Mouse (Mus musculus) midbrain, embryonic 12.5 days (tissue): ENCODE data around the gene Kctd2. TPM values are rescaled to one million over a fixed set of nuclear protein-coding genes. Genes with fewer than 3 reads are reported as not detected.
"Not testable (repeated sequence)": the region's sequence is repeated elsewhere in the genome, so short reads cannot be mapped to it uniquely, and the experiment has no call there.

Source experiments
- ATAC-seq: fragments of 200-750 bp; cut with Nextera tagmentation; 2 replicates; pipeline ENCODE4 v1.8.0; 2017; ENCODE audit warnings: low read depth, moderate TSS enrichment, moderate library complexity; ENCODE audit not compliant: low FRiP score
- H3K27ac ChIP-seq: fragments of 300-500 bp; sonication (generic); replicated peaks from 2 replicates; pipeline ENCODE4 v1.5.1; 2016; ENCODE audit warnings: mild to moderate bottlenecking
- H3K27me3 ChIP-seq: fragments of 300-500 bp; sonication (generic); 2 replicates; pipeline ENCODE4 v1.6.1; 2016; ENCODE audit warnings: mild to moderate bottlenecking
- H3K36me3 ChIP-seq: fragments of 300-500 bp; sonication (generic); 2 replicates; pipeline ENCODE4 v1.6.1; 2016
- H3K4me1 ChIP-seq: fragments of 300-500 bp; sonication (generic); 2 replicates; pipeline ENCODE4 v1.6.1; 2016
- H3K4me2 ChIP-seq: fragments of 300-500 bp; sonication (generic); replicated peaks from 2 replicates; pipeline ENCODE4 v1.6.1; 2016; ENCODE audit warnings: mild to moderate bottlenecking, moderate library complexity
- H3K4me3 ChIP-seq: fragments of 300-500 bp; sonication (generic); 2 replicates; pipeline ENCODE4 v1.5.1; 2016; ENCODE audit warnings: mild to moderate bottlenecking
- H3K9ac ChIP-seq: fragments of 300-500 bp; sonication (generic); replicated peaks from 2 replicates; pipeline ENCODE4 v1.6.1; 2016; ENCODE audit warnings: mild to moderate bottlenecking, moderate library complexity
- H3K9me3 ChIP-seq: fragments of 300-500 bp; sonication (generic); 2 replicates; pipeline ENCODE4 v1.6.1; 2016; ENCODE audit warnings: mild to moderate bottlenecking
- WGBS: fragments of 180-500 bp; shearing (Covaris S2); methylation state at CpG from one replicate; pipeline ENCODE4 v1.1.7; 2016; 5-methylcytosine and 5-hydroxymethylcytosine counted together
- polyA plus RNA-seq: library from polyadenylated mRNA; unstranded; fragments of >200 nt; fragmentation: Nextera tagmentation; extraction: Ambion mirVana; gene quantifications from 2 replicates; pipeline ENCODE4 v1.2.1, GENCODE M21; 2016

The Kctd2 gene
- polyA plus RNA-seq, 1 experiment from 2014 or later = 32.0 TPM

DNA sequence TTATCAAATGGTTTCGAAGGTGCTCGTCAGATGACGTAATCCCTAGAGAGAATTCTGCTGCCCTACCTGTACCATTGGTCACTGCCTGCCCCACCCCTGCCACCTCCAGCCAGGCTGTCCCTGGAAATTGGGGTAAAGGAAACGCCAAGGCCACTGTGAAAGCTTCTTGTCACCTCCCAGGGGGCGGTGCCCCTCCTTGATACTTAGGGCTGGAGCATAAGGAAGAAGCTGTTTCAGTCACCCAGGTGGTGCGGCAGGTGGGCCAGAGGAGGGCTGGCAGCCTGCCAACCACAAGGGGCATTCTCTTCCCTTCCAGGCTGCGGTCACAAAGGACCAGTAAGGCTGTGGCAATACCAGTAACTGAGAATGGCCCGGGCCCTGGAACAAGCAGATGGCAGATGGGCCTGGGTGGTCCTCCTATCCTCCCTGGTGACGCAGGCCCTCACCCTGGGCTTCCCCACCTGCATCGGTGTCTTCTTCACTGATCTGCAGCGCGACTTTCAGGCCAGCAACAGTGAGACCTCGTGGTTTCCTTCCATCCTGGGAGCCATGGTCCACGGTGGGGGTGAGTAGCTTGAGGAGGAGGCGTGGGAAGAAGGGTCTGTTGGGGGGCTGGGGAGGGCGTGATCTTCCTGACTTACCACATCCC, 42.4 kb downstream of the Kctd2 start, which contains the start of gene Slc16a5:
Gene Slc16a5, plus strand, starts transcription at position 232 of the 649 bp plus-strand sequence.
- Histone ChIP-seq H3K4me3 (no peak within 1 kb of the TSS), H3K27me3 (no peaks in the 10 kb centered on the region; the same call in 1 of the 2 replicates), H3K4me1 (no peaks in the 10 kb centered on the region; the same call in 1 of the 2 replicates), H3K9me3 (no peaks in the 10 kb centered on the region), H3K9ac (no peak within 1 kb of the TSS), H3K36me3 (no peaks in the 10 kb centered on the region), H3K4me2 (no peak within 1 kb of the TSS), H3K27ac (no peak within 1 kb of the TSS)
- ATAC-seq = no peak
- 82% methylated on average over 16 of the region's 16 CpGs for WGBS

GRCm38 (mm10) chr11:115463397-115463796, 43.5 kb downstream of the Kctd2 start:
- no peak overlapping the region for H3K4me3 ChIP-seq
- H3K36me3 ChIP-seq = no peaks in the 10 kb centered on the region
- no peak overlapping the region for H3K27ac ChIP-seq
- H3K4me1 ChIP-seq = no peaks in the 10 kb centered on the region; the same call in 1 of the 2 replicates
- no peak overlapping the region for H3K4me2 ChIP-seq
- no peak overlapping the region for H3K9ac ChIP-seq
- ATAC-seq = no peak
- no peaks in the 10 kb centered on the region; the same call in 1 of the 2 replicates for H3K27me3 ChIP-seq
- H3K9me3 ChIP-seq = no peaks in the 10 kb centered on the region
- WGBS = 77% methylated on average over 11 of the region's 11 CpGs

DNA sequence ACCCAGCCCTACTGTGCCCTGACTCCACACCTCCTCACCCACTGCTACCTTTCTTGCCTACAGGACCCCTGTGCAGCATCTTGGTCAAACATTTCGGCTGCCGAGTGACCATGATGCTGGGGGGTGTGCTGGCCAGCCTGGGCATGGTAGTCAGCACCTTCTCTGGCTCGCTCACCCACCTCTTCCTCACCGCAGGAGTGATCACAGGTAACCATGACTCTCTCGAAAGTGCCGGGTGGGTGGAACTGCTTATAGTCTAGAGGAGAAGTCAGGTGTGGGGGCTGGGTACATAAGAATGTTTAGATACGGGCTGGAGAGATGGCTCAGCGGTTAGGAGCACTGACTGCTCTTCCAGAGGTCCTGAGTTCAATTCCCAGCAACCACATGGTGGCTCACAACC, 44.9 kb downstream of the Kctd2 start:
- Histone ChIP-seq H3K4me2 (no peak overlapping the region), H3K27me3 (no peaks in the 10 kb centered on the region; the same call in 1 of the 2 replicates), H3K4me1 (no peaks in the 10 kb centered on the region; the same call in 1 of the 2 replicates), H3K4me3 (no peak overlapping the region), H3K36me3 (no peaks in the 10 kb centered on the region), H3K9me3 (no peaks in the 10 kb centered on the region), H3K9ac (no peak overlapping the region), H3K27ac (no peak overlapping the region)
- 88% methylated on average over 8 of the region's 8 CpGs for WGBS
- no peak for ATAC-seq

DNA sequence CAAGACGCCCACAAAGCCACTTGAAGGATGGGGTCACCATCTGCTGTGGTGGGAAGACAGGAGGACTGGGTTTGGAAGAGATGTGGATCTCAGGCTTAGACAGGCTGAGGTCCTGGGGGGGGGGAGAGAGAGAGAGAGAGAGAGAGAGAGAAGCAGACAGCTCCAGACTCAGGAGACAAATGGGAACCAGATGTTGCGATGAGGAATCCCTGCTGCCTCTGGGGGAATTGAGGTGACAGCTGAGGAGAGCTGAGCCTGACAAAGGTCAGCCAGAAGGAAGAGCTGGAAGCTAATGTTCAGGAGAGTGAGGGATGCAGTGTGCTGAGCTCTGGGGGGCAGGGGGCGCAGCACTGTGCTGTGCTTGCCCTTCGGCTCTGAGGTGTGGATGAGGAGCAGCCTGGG, 47.3 kb downstream of the Kctd2 start:
- Histone ChIP-seq H3K4me3 (no peak overlapping the region), H3K9me3 (no peaks in the 10 kb centered on the region), H3K9ac (0 out of 2 replicates have a peak overlapping the region, but pooled peaks have one; percentile 34), H3K4me1 (no peaks in the 10 kb centered on the region; the same call in 1 of the 2 replicates), H3K27ac (no peak overlapping the region), H3K4me2 (no peak overlapping the region), H3K36me3 (no peaks in the 10 kb centered on the region), H3K27me3 (no peaks in the 10 kb centered on the region; the same call in 1 of the 2 replicates)
- WGBS = 55% methylated on average over 4 of the region's 4 CpGs
- ATAC-seq = no peak

DNA sequence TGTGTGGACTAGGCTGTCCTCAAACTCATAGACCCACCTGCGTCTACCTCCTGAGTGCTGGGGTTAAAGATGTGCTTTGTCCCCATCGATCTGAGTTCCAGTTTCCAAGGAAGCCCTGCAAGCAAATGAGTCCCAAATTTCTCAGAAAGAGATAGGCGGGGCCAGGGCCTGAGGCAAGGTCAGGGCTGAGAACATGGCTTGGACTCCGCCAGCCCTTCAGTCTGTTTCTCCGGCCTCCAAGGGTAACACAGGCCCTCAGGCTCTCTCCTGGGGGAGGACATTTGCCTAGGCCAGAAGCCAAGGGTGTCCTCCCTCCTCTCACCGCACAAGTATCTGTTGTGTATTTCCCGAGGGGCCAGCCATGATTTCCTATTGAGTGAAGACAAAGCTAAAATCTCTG, 52.3 kb downstream of the Kctd2 start:
- no peak overlapping the region for H3K4me3 ChIP-seq
- no peaks in the 10 kb centered on the region for H3K36me3 ChIP-seq
- H3K27me3 ChIP-seq = no peaks in the 10 kb centered on the region
- 86% methylated on average over 7 of the region's 7 CpGs for WGBS
- no peaks in the 10 kb centered on the region for H3K9me3 ChIP-seq
- H3K4me1 ChIP-seq = peaks cover 27% of the 10 kb centered on the region
- no peak overlapping the region for H3K27ac ChIP-seq
- no peak for ATAC-seq
- no peak overlapping the region for H3K4me2 ChIP-seq
- H3K9ac ChIP-seq = no peak overlapping the region

DNA sequence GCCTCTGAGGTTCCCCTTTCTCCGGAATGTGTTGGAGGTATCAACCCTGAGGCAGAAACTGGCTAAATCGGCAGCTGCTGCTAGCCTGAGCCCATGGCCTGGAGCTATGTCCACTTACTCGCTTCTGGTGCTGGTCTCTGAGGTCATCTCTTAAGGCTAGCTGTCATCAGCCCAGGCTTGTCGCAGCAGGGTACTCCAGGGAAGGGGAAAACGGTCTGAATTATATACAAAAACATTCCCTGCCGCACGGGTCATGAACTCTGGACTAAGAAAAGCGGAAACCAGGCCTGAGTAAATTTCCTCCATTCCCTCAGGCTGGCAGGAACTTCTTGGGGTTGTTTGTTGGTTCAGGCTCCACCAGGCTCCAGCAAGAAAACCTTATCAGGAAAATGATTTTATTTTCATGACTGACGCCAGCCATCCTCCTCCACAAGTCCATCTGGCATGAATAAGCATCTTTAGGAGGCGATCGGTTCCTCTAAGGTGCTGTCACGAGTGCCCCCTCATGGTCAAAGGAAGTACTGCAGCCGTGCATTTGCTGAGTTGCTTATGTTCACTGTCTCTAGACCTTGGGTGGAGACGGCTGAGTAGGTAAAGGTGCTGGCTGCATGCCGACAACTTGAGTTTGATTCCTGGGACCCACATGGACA, 53.8 kb downstream of the Kctd2 start:
- Histone ChIP-seq H3K4me1 (peaks cover 27% of the 10 kb centered on the region), H3K4me3 (no peak overlapping the region), H3K27ac (peak overlapping the region; percentile 27; the same call in 1 of the 2 replicates), H3K4me2 (0 out of 2 replicates have a peak overlapping the region, but pooled peaks have one; percentile 9), H3K36me3 (no peaks in the 10 kb centered on the region), H3K9me3 (no peaks in the 10 kb centered on the region), H3K27me3 (no peaks in the 10 kb centered on the region), H3K9ac (0 out of 2 replicates have a peak overlapping the region, but pooled peaks have one; percentile 12)
- no peak; the same call in 1 of the 2 replicates for ATAC-seq
- WGBS = 22% methylated on average over 15 of the region's 15 CpGs

DNA sequence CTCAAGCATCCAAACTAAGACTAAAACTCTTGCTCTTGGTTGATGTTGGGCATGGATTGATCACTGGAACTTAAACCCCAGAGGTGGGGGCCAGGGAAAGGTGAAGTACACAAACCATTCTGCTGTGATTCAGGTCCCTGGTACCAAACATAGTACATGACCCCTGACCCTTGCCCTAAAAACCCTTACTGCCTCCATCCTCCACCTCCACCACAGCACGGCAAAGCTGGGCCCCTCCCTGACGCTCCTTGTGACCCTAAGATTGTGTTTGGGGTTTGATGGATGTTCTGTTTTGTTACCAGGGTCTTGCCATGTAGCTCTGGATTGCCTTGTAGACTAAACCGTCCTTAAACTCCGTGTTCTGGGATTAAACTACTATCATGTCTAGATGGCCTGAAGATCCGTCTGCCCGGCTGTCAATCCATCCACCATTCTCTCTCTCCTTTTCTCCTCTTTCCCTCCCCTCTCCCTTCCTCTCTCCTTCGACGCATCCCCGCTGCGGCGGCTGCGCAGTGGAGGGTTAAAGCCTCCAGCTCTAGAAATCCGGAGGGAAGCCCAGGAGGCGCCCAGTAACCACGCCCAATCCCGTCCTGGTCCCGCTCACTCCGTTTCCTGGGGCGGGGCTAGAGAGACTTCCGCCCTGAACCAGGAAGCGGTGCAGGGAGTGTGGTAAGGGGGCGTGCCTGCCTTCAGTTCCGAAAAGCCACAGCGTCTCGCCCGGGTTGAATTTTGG, 55.3 kb downstream of the Kctd2 start, which contains the start of gene Armc7:
Gene Armc7, plus strand, starts transcription at position 643 of the 733 bp plus-strand sequence.
- 2% methylated on average over 26 of the region's 26 CpGs for WGBS
- H3K9me3 ChIP-seq = no peaks in the 10 kb centered on the region
- H3K36me3 ChIP-seq = no peaks in the 10 kb centered on the region; the same call in 1 of the 2 replicates
- H3K4me3 ChIP-seq = peak within 1 kb of the TSS; percentile 85
- H3K4me2 ChIP-seq = peak within 1 kb of the TSS; percentile 99
- ATAC-seq = peak; percentile 97
- no peaks in the 10 kb centered on the region for H3K27me3 ChIP-seq
- peak within 1 kb of the TSS; percentile 75 for H3K27ac ChIP-seq
- peak within 1 kb of the TSS; percentile 82 for H3K9ac ChIP-seq
- peaks cover 27% of the 10 kb centered on the region for H3K4me1 ChIP-seq

GRCm38 (mm10) chr11:115475758-115476237, 55.9 kb downstream of the Kctd2 start:
- 6% methylated on average over 28 of the region's 28 CpGs for WGBS
- H3K4me3 ChIP-seq = peak overlapping the region; percentile 85
- H3K9ac ChIP-seq = peak overlapping the region; percentile 82
- H3K36me3 ChIP-seq = no peaks in the 10 kb centered on the region; the same call in 1 of the 2 replicates
- H3K4me2 ChIP-seq = peak overlapping the region; percentile 99
- ATAC-seq = peak; percentile 16; the same call in 1 of the 2 replicates
- H3K27me3 ChIP-seq = no peaks in the 10 kb centered on the region
- H3K27ac ChIP-seq = peak overlapping the region; percentile 35; the same call in 1 of the 2 replicates
- H3K4me1 ChIP-seq = peaks cover 27% of the 10 kb centered on the region
- H3K9me3 ChIP-seq = no peaks in the 10 kb centered on the region

DNA sequence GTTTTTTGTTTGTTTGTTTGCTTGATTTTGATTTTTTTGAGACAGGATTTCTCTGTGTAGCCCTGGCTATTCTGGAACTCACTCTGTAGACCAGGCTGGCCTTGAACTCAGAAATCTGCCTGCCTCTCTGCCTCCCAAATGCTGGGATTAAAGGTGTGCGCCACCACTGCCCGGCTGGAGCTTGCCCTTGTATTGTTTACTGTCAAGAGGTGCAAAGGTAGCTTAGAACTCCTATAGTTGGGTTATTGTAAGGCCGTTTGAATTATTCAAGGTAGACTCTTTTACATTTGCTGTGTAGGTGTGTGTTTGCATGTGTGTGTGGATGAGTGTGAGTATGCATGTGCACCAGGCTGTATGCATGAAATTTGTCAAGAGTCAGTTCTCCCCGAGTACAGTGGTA, 56.7 kb downstream of the Kctd2 start:
- 79% methylated on average over 4 of the region's 4 CpGs for WGBS
- peak overlapping the region; percentile 99 for H3K4me2 ChIP-seq
- H3K9me3 ChIP-seq, H3K36me3 ChIP-seq, H3K27ac ChIP-seq, H3K9ac ChIP-seq, H3K27me3 ChIP-seq, ATAC-seq: not testable (repeated sequence)
- peak overlapping the region; percentile 85; the same call in 1 of the 2 replicates for H3K4me3 ChIP-seq
- H3K4me1 ChIP-seq = peaks cover 27% of the 10 kb centered on the region

GRCm38 (mm10) chr11:115477388-115477787, 57.5 kb downstream of the Kctd2 start:
- not testable (repeated sequence) for ATAC-seq, H3K4me3 ChIP-seq, H3K9me3 ChIP-seq, H3K9ac ChIP-seq, H3K36me3 ChIP-seq, H3K27ac ChIP-seq, H3K4me2 ChIP-seq, H3K27me3 ChIP-seq
- whole genome bisulfite sequencing = 86% methylated on average over 7 of the region's 7 CpGs
- H3K4me1 ChIP-seq = peaks cover 27% of the 10 kb centered on the region

DNA sequence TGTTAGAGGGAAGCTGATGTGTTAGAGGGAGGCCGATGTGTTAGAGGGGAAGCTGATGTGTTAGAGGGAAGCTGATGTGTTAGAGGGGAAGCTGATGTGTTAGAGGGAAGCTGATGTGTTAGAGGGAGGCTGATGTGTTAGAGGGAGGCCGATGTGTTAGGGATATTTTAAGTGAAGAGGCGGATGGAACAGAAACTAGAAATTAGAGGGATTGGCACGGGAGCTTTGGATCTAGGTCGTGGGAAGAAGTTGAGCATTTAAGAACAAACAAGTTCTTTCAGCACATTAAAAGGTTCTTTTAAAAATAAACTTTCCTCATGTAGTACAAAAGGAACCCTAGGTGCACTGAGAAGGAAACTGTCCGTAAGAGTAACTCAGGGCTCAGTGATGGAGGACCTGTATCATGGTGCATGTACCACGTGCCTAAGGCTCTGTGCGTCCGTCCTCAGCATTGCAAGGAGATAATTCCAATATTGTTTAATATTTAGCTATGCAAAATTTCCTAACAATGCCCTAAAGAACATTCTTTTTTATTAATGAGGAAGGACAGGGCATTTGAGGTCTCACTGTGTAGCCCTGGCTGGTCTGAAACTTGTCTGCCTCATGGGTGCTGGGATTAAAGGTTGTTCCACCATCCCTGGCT, 58.5 kb downstream of the Kctd2 start:
- Histone ChIP-seq H3K9me3 (no peaks in the 10 kb centered on the region), H3K27ac (no peak overlapping the region), H3K9ac (no peak overlapping the region), H3K4me2 (no peak overlapping the region), H3K4me3 (no peak overlapping the region), H3K36me3 (no peaks in the 10 kb centered on the region; the same call in 1 of the 2 replicates), H3K4me1 (peaks cover 26% of the 10 kb centered on the region), H3K27me3 (no peaks in the 10 kb centered on the region)
- WGBS = 88% methylated on average over 9 of the region's 9 CpGs
- ATAC-seq = no peak
